Mouse (Mus musculus) midbrain, embryonic 15.5 days (tissue): ENCODE measurements at regions not wholly inside any gene's neighbourhood (a gene's known extent, or its start where the extent isn't known, plus 50 kb on each side); places are given as distances from the start of the nearest gene placed in this dataset.

ENCODE experiments used
- ATAC-seq: fragments of 200-750 bp; cut with Nextera tagmentation; replicated peaks from 2 replicates; pipeline ENCODE4 v1.8.0; 2017; ENCODE audit warnings: moderate TSS enrichment
- H3K27ac ChIP-seq: fragments of 300-500 bp; sonication (generic); 2 replicates; pipeline ENCODE4 v1.5.1; 2015; ENCODE audit warnings: mild to moderate bottlenecking, inconsistent platforms
- H3K27me3 ChIP-seq: fragments of 300-500 bp; sonication (generic); replicated peaks from 2 replicates; pipeline ENCODE4 v1.6.1; 2015; ENCODE audit warnings: inconsistent platforms
- H3K36me3 ChIP-seq: fragments of 300-500 bp; sonication (generic); replicated peaks from 2 replicates; pipeline ENCODE4 v1.6.1; 2015; ENCODE audit warnings: inconsistent platforms
- H3K4me1 ChIP-seq: fragments of 300-500 bp; sonication (generic); 2 replicates; pipeline ENCODE4 v1.6.1; 2015; ENCODE audit warnings: inconsistent platforms
- H3K4me2 ChIP-seq: fragments of 300-500 bp; sonication (generic); 2 replicates; pipeline ENCODE4 v1.6.1; 2015; ENCODE audit warnings: inconsistent platforms, mild to moderate bottlenecking, moderate library complexity
- H3K4me3 ChIP-seq: fragments of 300-500 bp; sonication (generic); 2 replicates; pipeline ENCODE4 v1.5.1; 2015; ENCODE audit warnings: mild to moderate bottlenecking, inconsistent platforms
- H3K9ac ChIP-seq: fragments of 300-500 bp; sonication (generic); 2 replicates; pipeline ENCODE4 v1.6.1; 2015; ENCODE audit warnings: mild to moderate bottlenecking, inconsistent platforms
- H3K9me3 ChIP-seq: fragments of 300-500 bp; sonication (generic); 2 replicates; pipeline ENCODE4 v1.6.1; 2016; ENCODE audit warnings: inconsistent platforms
- WGBS: fragments of 180-500 bp; shearing (Covaris S2); methylation state at CpG from one replicate; pipeline ENCODE4 v1.1.7; 2015; ENCODE audit warnings: mixed read lengths; 5-methylcytosine and 5-hydroxymethylcytosine counted together

GRCm38 (mm10) chr4:69255826-69256753, 301.9 kb upstream of the Brinp1 start:
- H3K27me3 ChIP-seq, result no peaks in the 10 kb centered on the region
- no peak overlapping the region for H3K9ac ChIP-seq
- ATAC-seq, result peak; percentile 95
- H3K36me3 ChIP-seq, result no peaks in the 10 kb centered on the region
- no peaks in the 10 kb centered on the region for H3K9me3 ChIP-seq
- peaks cover 3% of the 10 kb centered on the region; the same call in 1 of the 2 replicates for H3K4me1 ChIP-seq
- H3K4me3 ChIP-seq, result no peak overlapping the region
- peak overlapping the region; percentile 13 for H3K27ac ChIP-seq
- H3K4me2 ChIP-seq, result no peak overlapping the region
- 33% methylated on average over 9 of the region's 9 CpGs for WGBS
